1 mouse cellular context compared by ENCODE assay signal in the genomic region with DNA sequence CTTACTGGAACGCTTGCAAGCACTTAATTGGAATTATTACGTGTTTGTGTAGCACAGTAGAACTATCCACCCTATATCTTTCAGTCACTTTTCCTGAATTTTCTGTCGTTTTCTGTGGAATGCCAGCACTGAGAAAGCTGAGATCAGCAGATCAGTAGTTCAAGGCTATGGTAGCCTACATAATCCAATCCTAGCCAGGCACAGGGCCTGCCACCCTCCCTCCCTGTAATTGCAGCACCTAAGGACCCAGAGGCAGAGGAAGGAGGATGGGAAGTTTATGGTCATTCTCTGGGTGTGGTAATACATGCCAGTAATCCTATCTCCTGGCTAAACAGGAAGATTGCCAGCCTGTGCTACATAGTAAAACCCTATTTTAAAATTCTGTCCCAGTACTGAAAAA.
TF ChIP-seq lines count a peak whose summit lies in the region.

No protein-coding gene starts in this region.

TF ChIP-seq in MEL, 35 proteins besides CTCF, POLR2A, EP300 and RAD21:
- no peak for TF ChIP-seq MXI1 (IDR thresholded peaks at IDR 0.05; ENCODE audit: low read depth, low read length)
- no peak for TF ChIP-seq ELF1 (IDR thresholded peaks at IDR 0.05; ENCODE audit: low read depth, low read length)
- no peak for TF ChIP-seq ZC3H11A (IDR thresholded peaks at IDR 0.05; ENCODE audit: low read depth, low read length)
- TF ChIP-seq MAFK (IDR thresholded peaks at IDR 0.05; ENCODE audit: borderline replicate concordance, low read depth, low read length): peak; percentile 66; the same call in 1 of the 2 replicates
- TF ChIP-seq ZMIZ1 (IDR thresholded peaks at IDR 0.05; ENCODE audit: low read depth, low read length): no peak
- TF ChIP-seq ZKSCAN1 (IDR thresholded peaks at IDR 0.05; ENCODE audit: low read depth, low read length): no peak
- no peak for TF ChIP-seq NRF1 (IDR thresholded peaks at IDR 0.05; ENCODE audit: insufficient read depth, low read depth, low read length, poor library complexity, severe bottlenecking)
- no peak for TF ChIP-seq SMC3 (IDR thresholded peaks at IDR 0.05; ENCODE audit: low read depth, low read length)
- no peak for TF ChIP-seq TBP (IDR thresholded peaks at IDR 0.05; ENCODE audit: low read depth, low read length)
- TF ChIP-seq JUND (IDR thresholded peaks at IDR 0.05; ENCODE audit: low read depth, low read length): no peak
- TF ChIP-seq UBTF (IDR thresholded peaks at IDR 0.05; ENCODE audit: borderline replicate concordance, insufficient read depth, low read depth, low read length): no peak
- 0 out of 2 replicates have a peak, but pooled peaks have one; percentile 7 for TF ChIP-seq ETS1 (IDR thresholded peaks at IDR 0.05; ENCODE audit: low read depth, low read length)
- no peak for TF ChIP-seq MYB (IDR thresholded peaks at IDR 0.05; ENCODE audit: low read depth, low read length)
- no peak for TF ChIP-seq TAL1 (IDR thresholded peaks at IDR 0.05; ENCODE audit: low read length)
- TF ChIP-seq CHD1 (IDR thresholded peaks at IDR 0.05; ENCODE audit: low read depth, low read length): no peak
- TF ChIP-seq NELFE (IDR thresholded peaks at IDR 0.05; ENCODE audit: low read depth, low read length): no peak
- TF ChIP-seq GATA1 (IDR thresholded peaks at IDR 0.05; ENCODE audit: low read depth, low read length): no peak
